ENCODE assay signal across 24 mouse cellular contexts in genomic region chrX:90426215-90426614, GRCm38 (mm10).
DNase-seq lines count a peak whose midpoint lies in the region; ATAC-seq lines count a peak whose summit lies in the region.
"Had no signal": no experiment of that assay in that cellular context is flagged by ENCODE, and none has a peak within 500 bp of the region (broad histone marks: within the 10 kb centered on the region; RNA-seq: fewer than 3 reads in every experiment).

No protein-coding gene starts in this region.

- no peaks in the 10 kb centered on the region for H3K4me1 ChIP-seq in neural tube, embryonic 15.5 days
- H3K4me1 ChIP-seq: embryonic facial prominence, embryonic 13.5 days; embryonic facial prominence, embryonic 15.5 days; forebrain, embryonic 10.5 days; forebrain, embryonic 12.5 days had no signal

- H3K27me3 ChIP-seq in neural tube, embryonic 15.5 days (replicated peaks) = no peaks in the 10 kb centered on the region
- H3K27me3 ChIP-seq: embryonic facial prominence, embryonic 13.5 days; embryonic facial prominence, embryonic 15.5 days; forebrain, embryonic 12.5 days; Patski had no signal

- 76% methylated on average over 2 of the region's 2 CpGs for WGBS in neural tube, embryonic 15.5 days

- H3K9ac ChIP-seq in neural tube, embryonic 15.5 days (replicated peaks) = no peak overlapping the region
- H3K9ac ChIP-seq: embryonic facial prominence, embryonic 13.5 days; embryonic facial prominence, embryonic 15.5 days; forebrain, embryonic 12.5 days had no signal

- DNase-seq in ES-CJ7 (ENCODE audit: low read depth, low spot score) = peak; percentile 90
- DNase-seq in R1 (ENCODE audit: low read depth, low spot score) = peak; percentile 92
- no peak for DNase-seq in adipocyte (ENCODE audit: low spot score)
- no peak for DNase-seq in urinary bladder, adult 2 months (ENCODE audit: low spot score)
- DNase-seq: adrenal gland, adult 2 months; adrenal gland, postnatal 10 days; adrenal gland, postnatal 25 days; cerebellum, adult 11-12 months; cerebellum, adult 2 months; cerebellum, adult 9-10 months; cerebellum, postnatal 10 days; cerebellum, postnatal 36 days; embryo, embryonic 11 days had no signal

- no peak overlapping the region for H3K4me3 ChIP-seq in neural tube, embryonic 15.5 days (replicated peaks)
- H3K4me3 ChIP-seq: embryonic facial prominence, embryonic 13.5 days; embryonic facial prominence, embryonic 15.5 days; erythroblast, embryonic 14.5 days; forebrain, embryonic 10.5 days; forebrain, embryonic 12.5 days had no signal

- H3K27ac ChIP-seq in neural tube, embryonic 15.5 days (replicated peaks) = no peak overlapping the region
- H3K27ac ChIP-seq: embryonic facial prominence, embryonic 13.5 days; embryonic facial prominence, embryonic 15.5 days; forebrain, embryonic 10.5 days; forebrain, embryonic 12.5 days had no signal

- H3K4me2 ChIP-seq in neural tube, embryonic 15.5 days = no peak overlapping the region
- H3K4me2 ChIP-seq: embryonic facial prominence, embryonic 13.5 days; embryonic facial prominence, embryonic 15.5 days; forebrain, embryonic 12.5 days had no signal

- H3K36me3 ChIP-seq in neural tube, embryonic 15.5 days = no peaks in the 10 kb centered on the region
- H3K36me3 ChIP-seq: embryonic facial prominence, embryonic 13.5 days; embryonic facial prominence, embryonic 15.5 days; forebrain, embryonic 10.5 days; forebrain, embryonic 12.5 days; G1E had no signal

- H3K9me3 ChIP-seq in neural tube, embryonic 15.5 days (replicated peaks) = no peaks in the 10 kb centered on the region
- H3K9me3 ChIP-seq: embryonic facial prominence, embryonic 13.5 days; embryonic facial prominence, embryonic 15.5 days; forebrain, embryonic 10.5 days; forebrain, embryonic 12.5 days had no signal

- no peak for ATAC-seq in neural tube, embryonic 15.5 days (ENCODE audit: low FRiP score)
- ATAC-seq: activated CD4-positive, CD25-positive, alpha-beta regulatory T cell, adult 4 months; forebrain, embryonic 14.5 days; forebrain, embryonic 16.5 days; Patski had no signal

Comparison
In these comparisons a context has a peak if more than half of its experiments do, and no peak if none do; other contexts are left out.
1. DNase-seq: peak in ES-CJ7 (single experiment) and R1 (single experiment); none in adipocyte (single experiment) and urinary bladder, adult 2 months (single experiment).